Mouse (Mus musculus): Measurements from ENCODE around the gene Tmem80.

Tmem80 gene

GRCm38 (mm10) chr7:141356971-141357370 lies 29.4 kb downstream of the Tmem80 start:
- DNase-seq (ENCODE audit: low spot score in 2 of 2): no peak

- no peak for DNase-seq (ENCODE audit: low spot score in 2 of 2)
Measured at GRCm38 (mm10) chr7:141361510-141361909, 34.0 kb downstream of the Tmem80 start.

GRCm38 (mm10) chr7:141363106-141363751 lies 35.7 kb downstream of the Tmem80 start:
- peak; percentile 58 to 61 for DNase-seq (ENCODE audit: low spot score in 2 of 2)

- DNase-seq (ENCODE audit: low spot score in 2 of 2): no peak
Measured at GRCm38 (mm10) chr7:141363752-141364125, 36.2 kb downstream of the Tmem80 start.

GRCm38 (mm10) chr7:141364349-141365048 lies 37.0 kb downstream of the Tmem80 start:
- DNase-seq (ENCODE audit: low spot score in 2 of 2): no peak

GRCm38 (mm10) chr7:141365049-141365445 lies 37.5 kb downstream of the Tmem80 start:
- DNase-seq (ENCODE audit: low spot score in 2 of 2): no peak

GRCm38 (mm10) chr7:141367358-141367757 lies 39.8 kb downstream of the Tmem80 start:
- no peak for DNase-seq (ENCODE audit: low spot score in 2 of 2)

GRCm38 (mm10) chr7:141369918-141370317 lies 42.4 kb downstream of the Tmem80 start:
- DNase-seq (ENCODE audit: low spot score in 2 of 2): no peak

- no peak for DNase-seq (ENCODE audit: low spot score in 2 of 2)
Measured at GRCm38 (mm10) chr7:141371942-141372595, 44.5 kb downstream of the Tmem80 start.

GRCm38 (mm10) chr7:141373611-141374010 lies 46.1 kb downstream of the Tmem80 start:
- no peak for DNase-seq (ENCODE audit: low spot score in 2 of 2)

GRCm38 (mm10) chr7:141374399-141374798 lies 46.9 kb downstream of the Tmem80 start:
- DNase-seq (ENCODE audit: low spot score in 2 of 2): no peak

GRCm38 (mm10) chr7:141379584-141379983 lies 52.0 kb downstream of the Tmem80 start:
- DNase-seq (ENCODE audit: low spot score in 2 of 2): peak in 1 of 2 experiments; percentile 33

GRCm38 (mm10) chr7:141381068-141381835 lies 53.7 kb downstream of the Tmem80 start:
- DNase-seq (ENCODE audit: low spot score in 2 of 2): peak in 1 of 2 experiments; percentile 43

Data from urinary bladder, postnatal 36 days (tissue).